Mouse (Mus musculus) ZHBTc4 (cell line): Measurements from ENCODE around the gene 6030458C11Rik.

Source experiments
- DNase-seq: peaks from one replicate; pipeline ENCODE4 v3.0.0-alpha.2; 2011; ENCODE audit warnings: low read depth, low spot score

The 6030458C11Rik gene

DNA sequence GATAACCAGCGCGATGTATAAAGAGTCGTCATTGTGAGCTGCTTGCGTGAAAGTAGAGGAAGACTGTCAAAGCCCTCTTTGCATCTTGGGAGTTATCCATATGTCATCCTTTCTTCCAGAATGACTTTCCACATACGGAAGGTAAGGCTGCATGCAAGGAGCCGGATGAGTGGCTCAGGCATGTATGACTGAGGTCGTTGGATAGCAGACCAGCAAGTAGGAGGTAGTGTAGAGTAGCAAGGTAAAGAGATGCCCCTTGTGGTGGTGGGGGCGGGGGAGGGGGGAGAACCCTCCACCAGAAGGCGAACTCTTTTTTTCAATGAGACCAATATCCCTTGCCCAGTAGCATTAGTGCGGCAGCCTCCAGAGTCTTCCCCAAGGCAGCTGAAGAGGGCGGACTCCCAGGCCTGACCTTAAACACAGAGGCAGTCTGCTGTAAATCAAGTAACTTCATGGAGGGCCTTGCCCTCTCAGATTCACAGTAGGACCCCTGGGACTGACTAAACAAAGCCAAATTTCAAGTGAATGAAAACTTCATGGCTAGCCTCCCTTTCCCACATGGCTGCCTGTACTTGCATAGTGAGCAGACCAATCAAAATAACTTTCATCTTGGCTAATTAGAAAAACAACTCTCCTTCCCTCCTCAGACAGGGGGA, 62.1 kb downstream of the 6030458C11Rik start:
- DNase-seq, result no peak

- DNase-seq, result no peak
Observed at GRCm38 (mm10) chr15:12760747-12761146, 63.7 kb downstream of the 6030458C11Rik start.

GRCm38 (mm10) chr15:12758461-12758860, 66.0 kb downstream of the 6030458C11Rik start:
- no peak for DNase-seq
